Mouse (Mus musculus): ENCODE data around the gene Cnr2.

The Cnr2 gene

DNA sequence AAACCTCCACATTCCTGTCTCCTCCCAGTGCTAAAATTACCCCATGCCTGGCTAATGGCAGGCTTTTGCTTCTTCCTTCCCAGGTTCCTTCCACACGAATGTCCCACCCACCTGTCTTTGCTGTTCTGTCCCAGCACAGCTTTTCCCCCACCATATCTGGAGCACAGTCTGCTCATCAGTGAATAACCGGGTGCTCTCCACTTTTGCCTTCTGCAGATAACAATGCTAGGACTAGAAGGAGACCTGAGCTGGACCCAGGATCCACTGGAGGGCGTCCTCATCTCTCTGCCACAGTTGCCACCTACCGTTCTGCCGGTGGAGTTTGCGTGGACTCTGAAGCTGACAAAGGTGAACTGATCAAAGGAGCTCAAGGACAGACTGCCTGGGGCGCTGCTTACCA lies 43.7 kb downstream of the Cnr2 start:
- DNase-seq (ENCODE audit: low read depth), result no peak

DNA sequence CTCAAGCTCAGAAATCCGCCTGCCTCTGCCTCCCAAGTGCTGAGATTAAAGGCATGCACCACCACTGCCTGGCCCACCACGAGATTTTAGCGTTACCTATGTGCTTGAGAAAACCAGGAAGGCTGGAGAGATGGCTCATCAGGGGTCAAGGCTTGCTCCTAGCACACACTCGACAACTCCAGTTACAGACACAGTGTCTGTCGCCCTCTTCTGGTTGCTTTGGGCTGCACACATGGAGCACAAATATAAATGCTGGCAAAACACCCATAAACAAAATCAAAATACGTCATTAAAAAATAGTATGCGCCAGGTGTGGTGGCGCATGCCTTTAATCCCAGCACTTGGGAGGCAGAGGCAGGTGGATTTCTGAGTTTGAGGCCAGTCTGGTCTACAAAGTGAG lies 45.8 kb downstream of the Cnr2 start:
- peak; percentile 57 for DNase-seq (ENCODE audit: low read depth)

DNA sequence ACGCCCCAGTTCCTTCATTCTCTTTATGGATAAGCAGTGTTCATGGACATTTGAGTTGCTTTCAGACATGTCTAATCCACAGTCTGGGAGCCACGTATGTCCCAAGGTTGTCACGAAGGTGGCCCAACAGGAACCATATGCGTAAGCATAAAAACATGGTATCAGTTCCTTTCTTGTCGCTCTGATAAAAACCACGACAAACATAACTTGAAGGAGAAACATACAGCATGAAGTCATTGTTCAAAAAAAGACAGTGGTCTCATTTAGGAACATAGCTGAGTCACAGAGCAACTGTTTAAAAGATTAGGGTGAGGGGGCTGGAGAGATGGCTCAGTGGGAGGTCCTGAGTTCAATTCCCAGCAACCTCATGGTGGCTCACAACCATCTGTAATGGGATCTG lies 47.0 kb downstream of the Cnr2 start:
- no peak for DNase-seq (ENCODE audit: low read depth)

DNA sequence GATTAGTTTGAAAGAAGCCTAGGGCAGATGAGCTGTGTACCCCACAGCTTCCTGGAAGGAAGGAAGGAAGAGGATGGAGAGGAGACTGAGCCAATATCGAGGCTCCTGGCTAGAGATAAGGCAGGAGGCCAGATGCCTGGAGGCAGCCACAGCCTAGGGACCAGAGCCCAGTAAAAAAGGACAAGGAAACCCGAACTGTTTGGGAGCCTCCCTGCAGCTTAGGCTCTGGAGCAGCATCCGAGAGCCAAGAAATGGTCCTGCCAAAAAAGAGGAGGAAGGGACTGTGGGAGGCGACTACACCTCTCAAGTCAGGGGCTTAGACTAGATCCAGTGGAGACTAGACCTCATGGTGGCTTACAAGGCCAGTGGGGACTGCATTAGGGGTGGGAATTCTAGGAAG lies 48.2 kb downstream of the Cnr2 start:
- no peak for DNase-seq (ENCODE audit: low read depth)

DNA sequence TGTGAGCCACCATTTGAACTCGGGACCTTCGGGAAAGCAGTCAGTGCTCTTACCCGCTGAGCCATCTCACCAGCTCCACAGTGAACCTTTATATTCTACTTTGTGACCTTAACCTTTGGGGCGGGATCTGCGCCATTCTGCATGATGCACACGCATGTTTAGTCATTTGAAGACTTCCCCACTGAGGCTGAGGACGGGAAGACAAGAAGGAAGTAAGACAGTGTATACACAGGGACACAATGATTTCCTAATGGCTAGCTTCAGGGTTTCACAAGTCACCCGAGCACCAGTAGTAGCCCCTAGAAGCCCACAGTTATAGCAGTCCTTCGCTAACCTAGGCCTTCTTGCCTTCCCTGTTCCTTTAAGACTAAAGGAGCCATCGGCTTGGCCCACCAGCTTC lies 50.5 kb downstream of the Cnr2 start:
- DNase-seq (ENCODE audit: low read depth), result no peak

DNA sequence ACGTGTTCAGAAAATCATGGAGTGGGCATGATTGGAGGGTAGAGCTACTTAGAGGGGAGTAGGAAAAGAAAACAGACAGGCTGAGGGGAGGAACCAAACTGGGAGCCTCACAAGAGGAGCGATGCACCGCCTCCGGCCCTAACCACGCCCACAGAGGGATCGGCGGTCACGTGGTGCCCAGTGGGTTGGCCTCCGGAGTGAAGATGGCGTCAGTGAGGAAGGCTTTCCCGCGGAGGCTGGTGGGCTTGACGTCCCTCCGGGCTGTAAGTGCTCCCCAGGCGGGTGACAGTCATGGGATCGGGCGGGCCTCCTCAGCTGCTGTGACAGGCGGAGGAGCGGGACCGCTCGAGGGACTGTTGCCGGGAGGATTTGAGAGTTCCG lies 51.1 kb downstream of the Cnr2 start, which contains the start of gene Hmgcl:
Gene Hmgcl (plus strand): TSS at position 171 of the 381 bp plus-strand sequence.
- peak; percentile 93 for DNase-seq (ENCODE audit: low read depth)

DNA sequence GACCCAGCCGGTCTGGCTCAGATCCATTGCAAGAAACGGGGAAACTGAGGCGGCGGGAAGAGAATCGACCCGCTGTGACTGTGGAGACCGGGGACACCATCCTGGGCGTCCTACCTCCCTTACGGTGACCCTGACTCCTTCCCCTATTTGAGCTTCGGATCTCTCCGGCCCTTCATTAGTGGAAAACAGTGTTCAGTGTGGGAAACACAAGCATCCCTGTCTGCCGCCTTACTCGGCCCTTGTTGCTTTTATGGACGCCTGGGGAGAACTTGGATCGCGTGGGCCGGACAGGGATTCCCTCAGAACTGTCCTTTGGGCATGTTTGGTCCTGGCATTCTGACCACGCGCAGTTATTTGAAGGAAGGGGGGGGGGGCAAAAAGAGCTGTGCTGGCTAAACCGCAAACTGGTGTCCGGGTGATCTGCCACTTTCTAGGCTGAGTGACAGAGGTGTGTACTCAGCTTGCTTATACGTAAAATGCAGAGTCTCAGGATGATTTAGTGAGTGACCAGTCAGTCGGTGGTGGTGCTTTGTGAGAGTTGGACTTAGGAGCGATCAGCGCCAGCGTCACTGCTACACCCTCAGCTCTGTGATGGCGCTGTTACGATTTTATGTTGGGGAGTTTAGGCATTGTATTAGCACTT lies 51.6 kb downstream of the Cnr2 start:
- DNase-seq (ENCODE audit: low read depth), result no peak

DNA sequence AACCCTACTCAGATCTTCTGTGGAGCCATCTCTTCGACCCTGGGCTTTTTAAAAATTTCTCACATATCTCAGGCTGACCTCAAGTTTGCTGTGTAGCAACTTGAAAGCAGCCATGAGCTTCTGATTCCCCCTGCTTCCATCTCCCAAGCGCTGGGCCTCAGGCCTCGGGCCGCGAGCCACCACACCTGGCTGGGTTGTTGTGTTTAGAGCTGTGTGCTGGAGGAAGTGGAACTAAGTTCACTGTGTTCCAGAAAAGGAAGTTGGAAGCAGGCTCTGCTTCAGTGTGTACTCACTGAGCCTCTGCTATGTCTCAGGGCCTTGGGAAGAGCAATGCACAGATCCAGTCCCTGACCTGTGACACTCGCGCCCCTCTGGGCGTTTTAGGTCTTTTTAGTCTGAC lies 52.9 kb downstream of the Cnr2 start:
- DNase-seq (ENCODE audit: low read depth), result no peak

DNA sequence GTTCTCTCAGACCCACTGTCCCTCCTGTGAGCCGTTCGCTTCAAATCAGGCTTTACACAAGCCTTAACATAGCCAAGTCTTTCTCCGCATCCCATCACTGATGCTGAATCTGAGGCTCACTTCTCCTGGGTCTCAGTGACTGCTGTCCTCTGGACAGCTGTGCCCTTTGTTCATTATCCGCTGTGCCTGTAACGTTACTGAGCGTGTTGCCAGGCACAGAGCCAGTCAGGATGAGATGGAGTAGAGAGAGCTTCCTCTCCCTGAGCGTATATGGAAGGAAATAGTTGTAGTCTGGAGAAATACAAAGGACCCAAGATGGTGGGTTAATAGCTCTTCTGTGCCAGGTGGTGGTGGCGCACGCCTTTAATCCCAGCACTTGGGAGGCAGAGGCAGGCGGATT lies 54.3 kb downstream of the Cnr2 start:
- DNase-seq (ENCODE audit: low read depth), result no peak

DNA sequence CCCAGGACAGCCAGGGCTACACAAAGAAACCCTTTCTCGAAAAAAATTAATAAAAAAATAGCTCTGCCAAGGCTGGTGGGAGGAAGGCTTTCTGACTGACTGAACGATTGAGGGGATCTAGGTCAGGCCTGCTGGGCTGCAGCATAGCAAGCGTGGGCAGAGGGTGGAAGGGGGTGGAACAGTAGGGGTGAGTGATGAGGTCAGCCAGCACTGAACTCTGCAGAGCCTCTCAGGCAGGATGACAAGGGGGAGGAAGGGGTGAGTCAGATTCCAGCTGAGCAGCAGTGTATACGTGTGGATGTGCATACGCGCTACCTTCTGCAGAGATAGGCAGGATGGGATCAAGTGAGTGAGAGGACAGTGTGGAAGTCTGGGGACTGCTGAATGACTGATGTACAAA lies 54.7 kb downstream of the Cnr2 start:
- DNase-seq (ENCODE audit: low read depth), result no peak

DNA sequence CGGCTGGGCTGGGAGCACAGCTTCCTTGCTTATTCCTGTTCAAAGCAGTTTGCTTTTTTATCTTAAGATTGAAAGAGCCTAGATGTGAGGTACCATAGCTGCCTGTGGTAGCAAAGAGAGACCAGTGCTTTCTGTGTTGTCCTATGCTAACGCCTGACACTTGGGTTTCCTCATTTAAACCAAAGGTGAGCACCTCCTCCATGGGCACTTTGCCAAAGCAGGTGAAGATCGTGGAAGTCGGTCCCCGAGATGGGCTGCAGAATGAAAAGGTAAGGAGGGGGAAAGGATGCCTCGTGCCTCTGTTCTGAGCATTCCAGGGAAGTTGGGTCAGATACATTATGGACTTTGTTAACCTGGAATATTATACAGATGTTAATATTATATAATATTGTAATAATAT lies 55.2 kb downstream of the Cnr2 start:
- no peak for DNase-seq (ENCODE audit: low read depth)

DNA sequence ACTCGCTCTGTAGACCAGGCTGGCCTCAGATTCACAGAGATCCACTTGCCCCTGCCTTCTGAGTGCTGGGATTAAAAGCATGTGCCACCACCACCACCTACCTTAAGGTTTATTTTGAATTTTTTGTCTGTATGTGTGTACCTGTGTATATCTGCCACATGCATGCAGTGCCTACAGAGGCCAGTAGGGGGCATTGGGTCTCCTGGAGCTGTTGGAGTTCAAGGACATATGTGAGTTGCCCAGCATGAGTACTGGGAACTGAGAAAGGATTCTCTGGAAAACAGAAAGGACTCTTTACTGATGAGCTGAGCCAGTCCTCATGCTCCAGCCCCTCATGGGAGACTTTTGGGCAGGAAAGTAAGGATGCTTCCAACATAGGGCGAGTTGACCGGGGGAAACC lies 56.3 kb downstream of the Cnr2 start:
- peak; percentile 51 for DNase-seq (ENCODE audit: low read depth)

DNA sequence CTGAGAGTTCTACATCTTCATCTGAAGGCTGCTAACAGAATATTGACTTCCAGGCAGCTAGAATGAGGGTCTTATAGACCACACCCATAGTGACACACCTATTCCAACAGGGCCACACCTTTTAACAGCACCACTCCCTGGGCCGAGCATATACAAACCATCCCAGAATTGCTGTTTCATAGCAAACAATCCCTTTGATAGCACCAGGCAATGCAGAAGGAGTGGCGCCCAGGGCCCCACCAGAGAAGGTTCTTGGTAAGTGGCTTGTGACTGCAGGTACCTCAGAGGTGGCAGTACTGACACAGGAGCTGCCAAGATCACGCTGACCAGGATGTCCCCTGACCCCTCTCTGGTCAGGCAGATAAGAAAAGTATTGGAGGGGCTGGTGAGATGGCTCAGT lies 58.0 kb downstream of the Cnr2 start:
- no peak for DNase-seq (ENCODE audit: low read depth)

DNA sequence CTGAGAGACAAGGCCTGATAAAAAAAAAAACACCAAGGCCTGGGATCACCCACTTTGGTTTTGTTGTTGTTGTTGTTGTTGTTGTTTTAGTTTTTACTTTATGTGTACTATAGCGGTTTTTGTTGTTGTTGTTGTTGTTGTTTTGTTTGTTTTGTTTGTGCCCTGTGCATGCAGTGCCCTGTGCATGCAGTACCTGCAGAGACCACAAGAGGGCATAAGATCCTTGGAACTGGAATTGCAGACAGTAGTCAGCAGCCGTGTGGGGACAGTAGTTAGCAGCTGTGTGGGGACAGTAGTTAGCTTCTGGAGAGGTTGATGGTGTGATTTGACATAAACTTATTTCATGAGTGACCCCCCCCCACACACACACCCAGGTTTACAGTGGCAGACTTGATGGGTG lies 59.0 kb downstream of the Cnr2 start:
- peak; percentile 90 for DNase-seq (ENCODE audit: low read depth)

DNA sequence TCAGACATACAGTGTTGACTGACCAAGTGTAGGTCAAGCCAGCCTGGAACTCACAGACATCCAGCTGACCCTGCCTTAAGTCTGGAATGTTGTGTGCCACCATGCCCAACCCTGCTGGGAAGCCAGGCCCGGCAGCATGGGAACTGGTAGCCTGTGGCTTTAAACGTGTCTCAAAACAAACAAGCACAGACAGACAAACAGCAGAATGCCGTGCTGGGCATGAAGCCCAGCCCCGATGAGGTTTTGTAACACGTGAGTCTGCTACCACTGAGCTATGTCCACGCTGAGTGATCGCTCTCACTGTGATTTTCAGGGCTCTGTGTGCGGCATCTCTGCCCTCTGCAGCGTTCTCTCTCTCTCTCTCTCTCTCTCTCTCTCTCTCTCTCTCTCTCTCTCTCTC lies 60.7 kb downstream of the Cnr2 start:
- no peak for DNase-seq (ENCODE audit: low read depth)

DNA sequence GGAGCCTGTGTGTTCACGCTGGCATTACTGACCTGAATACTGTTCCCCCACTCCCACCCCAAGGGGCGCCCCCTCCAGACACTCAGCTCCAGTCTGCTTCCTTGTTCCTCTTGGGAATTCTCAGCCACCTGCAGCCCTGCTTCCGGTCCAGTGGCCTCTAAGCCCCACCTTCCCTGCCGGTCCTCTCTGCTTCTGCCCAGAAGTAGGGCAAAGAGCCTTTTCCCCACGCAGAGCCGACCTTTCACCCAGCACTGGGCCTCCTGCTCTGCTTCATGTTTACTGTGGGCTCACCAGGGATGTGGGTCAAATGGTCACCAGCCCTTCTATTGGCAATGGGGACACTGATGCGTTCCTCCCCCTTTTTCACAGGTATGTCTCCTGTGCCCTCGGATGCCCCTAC lies 63.2 kb downstream of the Cnr2 start:
- DNase-seq (ENCODE audit: low read depth), result no peak

DNA sequence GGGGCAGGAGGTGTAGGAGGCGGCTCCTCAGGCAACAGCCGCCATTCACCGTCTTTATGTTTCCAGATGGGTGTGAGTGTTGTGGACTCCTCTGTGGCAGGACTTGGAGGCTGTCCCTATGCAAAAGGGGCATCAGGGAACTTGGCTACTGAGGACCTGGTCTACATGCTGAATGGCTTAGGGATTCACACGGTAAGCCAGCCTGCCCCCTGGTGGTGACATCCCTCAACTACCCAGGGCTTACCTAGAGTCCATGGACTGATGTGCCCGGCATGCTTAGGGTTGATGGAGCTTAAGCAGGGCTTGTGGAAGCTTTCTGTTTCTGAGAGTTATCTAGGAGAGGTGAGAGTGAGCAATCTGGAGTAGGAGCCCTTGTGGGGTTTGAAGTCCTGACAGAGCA lies 65.5 kb downstream of the Cnr2 start:
- DNase-seq (ENCODE audit: low read depth), result peak; percentile 92

DNA sequence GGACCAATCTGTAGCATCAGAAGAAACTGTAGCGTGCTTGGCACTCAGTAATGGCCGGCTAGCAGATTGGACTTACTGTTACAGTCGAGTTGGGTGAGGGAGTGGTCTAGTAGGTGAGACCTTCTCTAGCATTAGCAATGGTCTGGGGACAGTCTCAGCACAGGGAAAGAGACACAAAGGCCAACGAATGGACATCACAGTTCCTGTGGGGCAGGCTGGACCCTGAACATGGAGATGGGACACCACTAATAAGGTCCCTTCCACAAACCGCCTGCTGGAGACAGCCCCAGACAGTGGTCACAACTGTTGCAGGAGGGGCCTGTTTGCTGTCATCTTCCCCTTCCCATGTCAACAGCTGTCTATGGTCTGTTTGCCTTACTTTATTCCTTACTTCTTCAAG lies 66.5 kb downstream of the Cnr2 start:
- no peak for DNase-seq (ENCODE audit: low read depth)

DNA sequence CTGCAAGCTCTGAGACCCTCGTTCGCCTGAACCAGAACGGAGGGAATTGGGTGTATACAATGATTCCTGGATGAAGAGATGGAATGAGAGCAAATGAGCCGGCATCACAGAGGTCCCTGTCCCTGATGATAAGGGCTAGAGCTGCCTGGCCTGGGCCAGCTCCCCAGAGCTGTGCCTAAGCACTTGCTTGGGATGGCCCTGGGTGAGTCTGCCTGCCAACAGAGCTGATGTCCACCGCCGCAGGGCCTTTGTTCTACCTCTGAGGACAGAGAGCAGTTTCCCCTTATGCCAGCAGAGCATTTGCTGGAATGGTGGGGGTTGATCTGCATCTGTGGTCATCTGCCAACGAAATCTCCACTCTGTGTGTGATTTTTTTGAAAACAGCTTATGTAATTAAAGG lies 67.0 kb downstream of the Cnr2 start:
- DNase-seq (ENCODE audit: low read depth), result no peak

DNA sequence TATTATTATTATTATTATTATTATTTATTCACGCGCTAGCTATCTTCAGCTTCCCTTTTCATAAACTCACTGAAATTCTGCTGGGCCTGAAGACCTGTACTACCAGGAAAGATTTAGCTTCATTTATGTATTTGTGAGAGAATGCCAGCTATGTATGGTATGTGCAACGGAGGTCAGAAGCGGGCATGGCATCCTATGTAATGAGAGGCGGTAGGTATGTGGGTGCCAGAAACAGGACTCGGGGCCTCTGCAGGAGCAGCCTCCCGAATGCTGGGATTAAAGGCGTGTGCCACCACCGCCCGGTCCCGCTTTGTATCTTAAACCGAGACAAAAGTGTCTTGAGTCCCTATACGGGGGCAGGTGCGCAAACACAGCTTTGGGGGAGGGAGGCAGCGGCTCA lies 67.8 kb downstream of the Cnr2 start:
- DNase-seq (ENCODE audit: low read depth), result no peak

DNA sequence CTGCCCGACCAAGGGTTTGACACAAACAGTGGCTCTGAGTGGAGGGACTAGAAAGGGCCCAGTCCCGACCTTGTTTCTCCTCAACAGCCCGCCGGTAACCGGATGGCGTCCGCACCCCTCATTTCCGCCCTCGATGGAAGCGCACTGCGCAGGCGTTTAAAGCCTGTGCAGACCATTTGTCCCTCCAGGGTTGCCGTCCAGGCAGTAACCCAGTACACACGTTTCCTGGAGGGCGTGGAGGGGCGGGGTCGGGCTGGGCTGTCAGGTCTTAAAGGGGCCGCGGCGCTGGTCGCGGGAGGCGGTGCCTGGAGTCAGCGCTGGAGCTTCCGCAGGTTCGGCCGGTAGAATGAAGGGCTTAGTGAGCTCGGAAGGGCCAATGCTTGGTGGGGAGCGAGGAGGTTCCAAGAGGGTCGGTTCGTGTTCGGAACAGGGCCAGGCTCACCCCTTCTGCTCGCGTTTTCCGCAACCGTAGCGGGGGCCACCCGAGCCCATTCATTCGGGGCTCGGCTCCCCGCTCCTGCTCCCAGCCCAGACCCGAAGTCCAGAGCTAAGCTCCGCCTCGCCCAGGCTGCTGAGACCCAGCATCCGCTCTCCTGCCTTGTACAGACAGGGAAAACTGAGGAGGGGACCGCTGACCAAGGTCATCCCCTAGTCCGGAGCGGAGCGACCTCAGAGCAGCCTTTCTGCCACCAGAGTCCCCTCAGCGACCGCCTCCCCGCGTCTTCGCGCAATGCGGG lies 68.4 kb downstream of the Cnr2 start, which contains the start of gene Gale:
Gene Gale (plus strand): TSS at position 271 of the 737 bp plus-strand sequence.
- DNase-seq (ENCODE audit: low read depth), result peak; percentile 97

DNA sequence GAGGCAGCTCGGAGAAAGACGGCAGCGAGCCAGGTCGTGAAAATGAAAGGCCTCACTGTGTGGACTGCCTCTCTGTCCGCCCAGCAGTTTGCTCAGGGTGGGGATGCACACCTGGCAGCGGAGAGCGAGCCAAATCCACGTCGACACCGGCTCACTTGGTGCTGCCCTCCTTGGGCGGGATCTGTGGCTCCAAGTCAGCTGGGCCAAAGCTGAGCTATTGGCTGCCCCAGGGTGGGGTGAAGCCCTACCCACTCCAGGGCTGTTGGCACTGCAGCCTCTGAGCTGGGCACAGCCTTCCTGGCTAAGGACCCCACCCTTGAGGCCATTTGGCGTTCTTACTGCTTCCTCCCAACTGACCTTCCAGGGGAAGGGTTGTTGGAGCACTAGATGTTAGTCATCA lies 69.2 kb downstream of the Cnr2 start:
- DNase-seq (ENCODE audit: low read depth), result peak; percentile 44

DNA sequence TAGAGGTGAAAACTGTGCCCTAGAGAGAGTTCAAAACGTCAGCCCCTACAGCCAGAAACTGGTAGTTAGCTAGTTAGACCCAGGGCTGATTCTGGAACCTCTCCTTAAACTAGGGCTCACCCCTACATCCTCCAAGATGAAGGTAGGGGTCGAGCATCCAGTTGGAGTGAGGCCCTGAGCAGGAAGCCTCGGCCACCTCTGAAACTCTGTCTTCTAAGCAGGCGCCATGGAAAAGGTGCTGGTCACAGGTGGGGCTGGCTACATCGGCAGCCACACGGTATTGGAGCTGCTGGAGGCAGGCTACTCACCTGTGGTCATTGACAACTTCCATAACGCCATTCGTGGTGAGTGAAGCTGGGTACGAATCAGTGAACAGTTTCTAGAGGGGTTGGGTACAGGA lies 69.9 kb downstream of the Cnr2 start:
- DNase-seq (ENCODE audit: low read depth), result no peak

DNA sequence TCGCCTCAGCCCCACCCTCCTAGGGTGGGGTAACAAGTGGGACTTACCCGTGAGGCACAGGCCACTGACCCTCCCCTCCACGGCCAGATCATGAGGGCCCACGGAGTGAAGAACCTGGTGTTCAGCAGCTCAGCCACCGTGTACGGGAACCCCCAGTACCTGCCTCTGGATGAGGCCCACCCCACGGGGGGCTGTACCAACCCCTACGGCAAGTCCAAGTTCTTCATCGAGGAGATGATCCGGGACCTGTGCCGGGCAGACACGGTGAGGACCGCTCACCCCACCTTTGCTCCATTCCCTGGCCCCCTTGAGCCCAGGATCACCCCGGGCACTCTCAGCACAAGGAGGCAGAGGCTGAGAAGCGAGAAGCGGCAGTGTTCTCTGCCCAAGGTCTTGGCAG lies 71.1 kb downstream of the Cnr2 start:
- no peak for DNase-seq (ENCODE audit: low read depth)
